Mouse (Mus musculus) embryo, embryonic 9.5 days (tissue): ENCODE measurements around the gene Tm4sf5.

Experiments used
- DNase-seq: peaks from one replicate; pipeline ENCODE4 v3.0.0-alpha.2; 2017; ENCODE audit errors: extremely low spot score

Tm4sf5 gene

DNA sequence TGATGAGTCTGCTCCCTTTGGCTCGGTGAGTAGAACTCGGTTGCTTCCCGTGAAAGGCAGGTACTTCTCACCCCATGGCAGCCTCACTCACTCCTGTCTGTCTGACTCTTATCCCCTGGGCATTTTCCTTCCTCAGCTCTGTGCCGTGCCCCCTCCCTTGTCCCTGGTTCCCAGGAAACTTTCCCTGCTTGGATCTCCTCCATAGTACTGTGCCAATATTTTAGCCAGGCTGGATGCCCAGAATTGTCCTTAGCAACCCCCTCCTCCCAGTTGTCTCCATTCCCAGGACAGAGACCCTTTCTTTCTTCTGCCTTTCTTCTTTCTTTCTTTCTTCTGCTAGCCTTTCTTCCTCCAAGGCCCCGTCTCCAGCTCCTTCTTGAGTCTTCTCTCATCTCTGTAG, 36.4 kb downstream of the Tm4sf5 start:
- DNase-seq: no peak

DNA sequence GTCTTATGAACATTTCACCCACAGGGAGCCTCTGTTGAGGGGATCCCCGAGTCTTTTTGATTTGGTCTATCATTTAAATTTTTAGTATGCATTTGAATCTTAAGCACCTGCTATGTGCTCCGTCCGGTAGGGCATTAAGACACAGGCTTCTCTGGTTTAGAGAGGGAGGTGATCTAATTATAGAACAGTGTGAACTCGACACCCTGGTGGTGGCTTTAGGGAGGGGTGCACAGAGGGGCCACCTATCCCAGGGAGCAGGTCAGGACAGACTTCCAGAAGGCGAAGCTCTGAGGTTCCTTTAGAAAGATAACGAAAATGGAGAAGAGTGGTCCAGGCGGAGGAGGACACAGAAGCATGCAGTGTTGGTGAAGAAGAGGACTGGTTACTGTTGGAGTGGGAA, 39.5 kb downstream of the Tm4sf5 start:
- no peak for DNase-seq

DNA sequence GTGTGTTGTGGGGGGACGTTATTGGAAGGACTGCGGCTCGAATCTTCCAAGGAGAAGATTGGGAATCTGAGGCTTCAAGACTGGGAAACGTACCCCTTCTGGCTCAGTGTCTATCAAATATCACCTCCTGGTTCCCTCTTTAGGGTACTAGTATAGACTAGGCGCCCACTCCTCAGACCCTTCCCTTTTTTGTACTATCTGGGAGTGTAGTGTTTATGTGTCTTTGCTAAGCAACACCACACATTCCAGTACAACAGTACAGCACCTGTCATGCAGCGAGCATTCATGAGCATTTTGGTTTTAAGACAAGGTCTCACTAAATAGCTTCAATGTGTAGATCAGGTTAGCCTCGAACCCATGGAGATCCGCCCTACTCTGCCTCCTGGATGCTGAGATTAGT, 46.5 kb downstream of the Tm4sf5 start:
- no peak for DNase-seq

DNA sequence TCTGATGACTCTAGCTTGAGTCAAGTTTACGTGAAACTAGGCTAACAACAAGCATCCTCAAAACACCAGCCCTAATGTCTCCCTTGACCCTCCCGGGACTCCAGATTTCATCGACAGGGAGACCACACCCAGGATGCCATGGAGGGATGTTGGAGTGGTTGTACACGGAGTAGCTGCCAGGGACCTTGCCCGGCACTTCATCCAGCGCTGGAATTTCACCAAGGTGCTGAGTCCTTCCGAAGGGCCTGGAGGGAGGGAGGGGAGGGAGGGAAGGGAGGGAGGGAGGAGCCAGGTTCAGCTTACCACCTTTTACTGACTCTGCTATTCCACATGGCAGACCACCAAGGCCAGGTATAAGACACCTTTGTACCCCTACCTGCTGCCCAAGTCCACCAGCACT, 48.9 kb downstream of the Tm4sf5 start:
- no peak for DNase-seq

DNA sequence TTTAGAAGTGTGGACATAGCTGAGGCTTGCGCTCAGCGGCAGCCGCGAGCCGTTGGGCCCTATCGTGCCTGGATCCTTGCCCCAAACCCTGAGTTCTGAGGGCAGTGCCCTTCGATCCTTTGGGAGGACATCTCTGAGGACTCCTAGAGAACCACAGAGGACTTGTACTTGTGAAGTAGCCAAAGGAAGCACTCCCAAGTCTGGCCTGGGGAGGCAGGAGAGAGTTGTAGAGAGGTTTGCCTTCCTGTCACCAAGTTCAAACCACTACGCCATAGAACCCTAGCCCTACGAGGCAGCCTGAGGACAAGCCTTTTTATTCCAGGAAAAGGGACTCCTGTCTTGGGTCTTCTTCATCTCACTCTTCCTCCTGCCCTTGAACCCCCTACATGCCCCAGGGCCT, 52.5 kb downstream of the Tm4sf5 start:
- DNase-seq: no peak
